Mouse (Mus musculus) forebrain, embryonic 16.5 days (tissue): Measurements from ENCODE around the gene Trmt2b. TPM values are rescaled to one million over a fixed set of nuclear protein-coding genes. Genes with fewer than 3 reads are reported as not detected.
"Not testable (repeated sequence)": the region's sequence is repeated elsewhere in the genome, so short reads cannot be mapped to it uniquely, and the experiment has no call there.

Experiments
- ATAC-seq: fragments of 200-750 bp; cut with Nextera tagmentation; 2 replicates; pipeline ENCODE4 v1.8.0; 2017; ENCODE audit warnings: mild to moderate bottlenecking, moderate library complexity
- H3K27ac ChIP-seq: fragments of 300-500 bp; sonication (generic); 2 replicates; pipeline ENCODE4 v1.5.1; 2014; ENCODE audit warnings: low read length, control low read depth
- H3K27me3 ChIP-seq: fragments of 300-500 bp; sonication (generic); replicated peaks from 2 replicates; pipeline ENCODE4 v1.6.1; 2014; ENCODE audit warnings: low read length; ENCODE audit not compliant: control insufficient read depth, insufficient read depth
- H3K36me3 ChIP-seq: fragments of 300-500 bp; sonication (generic); 2 replicates; pipeline ENCODE4 v1.6.1; 2014; ENCODE audit not compliant: control insufficient read depth, insufficient read depth
- H3K4me1 ChIP-seq: fragments of 300-500 bp; sonication (generic); replicated peaks from 2 replicates; pipeline ENCODE4 v1.6.1; 2014; ENCODE audit warnings: low read length; ENCODE audit not compliant: control insufficient read depth, insufficient read depth
- H3K4me2 ChIP-seq: fragments of 300-500 bp; sonication (generic); 2 replicates; pipeline ENCODE4 v1.6.1; 2014; ENCODE audit warnings: mild to moderate bottlenecking, low read length, control low read depth
- H3K4me3 ChIP-seq: fragments of 300-500 bp; sonication (generic); replicated peaks from 2 replicates; pipeline ENCODE4 v1.5.1; 2014; ENCODE audit warnings: mild to moderate bottlenecking, low read length, control low read depth
- H3K9ac ChIP-seq: fragments of 300-500 bp; sonication (generic); replicated peaks from 2 replicates; pipeline ENCODE4 v1.6.1; 2014; ENCODE audit warnings: low read depth, low read length, control low read depth
- H3K9me3 ChIP-seq: fragments of 300-500 bp; sonication (generic); 2 replicates; pipeline ENCODE4 v1.6.1; 2016; ENCODE audit warnings: low read length; ENCODE audit not compliant: control insufficient read depth
- WGBS: fragments of 180-500 bp; shearing (Covaris S2); extraction: QIAGEN DNeasy Blood & Tissue Kit; methylation state at CpG from one replicate; pipeline ENCODE4 v1.1.7; 2014; 5-methylcytosine and 5-hydroxymethylcytosine counted together
- polyA plus RNA-seq: library from polyadenylated mRNA; unstranded; fragments of >200 nt; fragmentation: Nextera tagmentation; extraction: Ambion mirVana; gene quantifications from 2 replicates; pipeline ENCODE4 v1.2.1, GENCODE M21; 2015

Trmt2b gene
- polyA plus RNA-seq, 1 experiment from 2014 or later, result 5.2 TPM

DNA sequence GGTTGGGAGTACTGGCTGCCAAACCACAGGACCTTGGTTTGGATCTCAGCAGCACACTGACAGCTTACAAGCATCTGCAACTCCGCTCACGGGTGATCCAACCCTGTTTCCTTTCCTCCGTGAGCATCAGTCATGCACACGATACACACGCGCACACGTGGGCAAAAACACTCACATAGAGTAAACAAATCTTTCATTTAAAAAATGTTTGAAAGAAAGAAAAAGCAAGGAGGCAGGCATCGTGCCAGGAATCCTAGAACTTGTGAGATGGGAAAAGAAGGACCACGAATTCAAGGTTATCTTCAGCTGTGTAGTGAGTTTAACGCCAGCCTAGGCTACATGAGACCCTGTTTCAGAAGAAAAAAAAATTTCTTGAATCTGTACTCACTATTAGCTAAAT is 30.8 kb downstream of the Trmt2b start:
- H3K27me3 ChIP-seq, result no peaks in the 10 kb centered on the region

GRCm38 (mm10) chrX:134238266-134238665 is 38.5 kb downstream of the Trmt2b start:
- WGBS, result 95% methylated on average over 10 of the region's 10 CpGs
- no peak overlapping the region for H3K9ac ChIP-seq
- H3K4me1 ChIP-seq, result no peaks in the 10 kb centered on the region
- no peaks in the 10 kb centered on the region for H3K9me3 ChIP-seq
- no peak for ATAC-seq
- no peaks in the 10 kb centered on the region for H3K36me3 ChIP-seq
- no peak overlapping the region for H3K27ac ChIP-seq
- no peak overlapping the region for H3K4me2 ChIP-seq
- H3K27me3 ChIP-seq, result no peaks in the 10 kb centered on the region
- no peak overlapping the region for H3K4me3 ChIP-seq

More for the DNA sequence above, 30.8 kb downstream of the Trmt2b start:
- Histone ChIP-seq H3K36me3 (no peaks in the 10 kb centered on the region), H3K4me2 (no peak overlapping the region), H3K4me3 (no peak overlapping the region), H3K9ac (no peak overlapping the region), H3K4me1 (no peaks in the 10 kb centered on the region), H3K27ac (no peak overlapping the region), H3K9me3 (no peaks in the 10 kb centered on the region)
- no peak for ATAC-seq
- WGBS, result 89% methylated on average over 10 of the region's 10 CpGs

GRCm38 (mm10) chrX:134233048-134233447 is 43.7 kb downstream of the Trmt2b start:
- ATAC-seq, result no peak
- 100% methylated on average over 1 of the region's 1 CpGs for WGBS
- no peak overlapping the region for H3K27ac ChIP-seq
- H3K36me3 ChIP-seq, result no peaks in the 10 kb centered on the region
- no peaks in the 10 kb centered on the region for H3K4me1 ChIP-seq
- H3K9me3 ChIP-seq, result no peaks in the 10 kb centered on the region
- H3K4me2 ChIP-seq, result no peak overlapping the region
- no peak overlapping the region for H3K4me3 ChIP-seq
- H3K27me3 ChIP-seq, result no peaks in the 10 kb centered on the region
- H3K9ac ChIP-seq, result no peak overlapping the region

DNA sequence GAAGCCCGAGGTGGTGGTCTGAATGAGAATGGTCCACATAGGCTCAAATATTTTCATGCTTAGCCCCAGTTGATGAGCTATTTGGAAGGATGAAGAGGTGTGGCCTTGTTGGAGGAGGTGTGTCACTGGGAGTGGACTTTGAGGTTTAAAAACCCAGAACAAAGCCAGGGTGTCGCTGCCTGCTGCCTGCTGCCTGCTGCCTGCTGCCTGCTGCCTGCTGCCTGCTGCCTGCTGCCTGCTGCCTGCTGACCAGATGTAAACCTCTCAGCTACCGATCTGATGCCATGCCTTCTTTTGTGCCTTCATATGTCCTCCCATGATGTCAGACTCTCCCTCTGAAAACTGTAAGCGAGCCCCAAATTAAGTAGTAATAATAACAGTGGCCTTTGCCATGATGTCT is 54.9 kb downstream of the Trmt2b start, which contains the start of gene Nox1:
Gene Nox1, minus strand, starts transcription at position 101 of the 400 bp plus-strand sequence.
- no peak within 1 kb of the TSS for H3K4me2 ChIP-seq
- WGBS, result 61% methylated on average over 4 of the region's 4 CpGs
- H3K4me3 ChIP-seq, result no peak within 1 kb of the TSS
- H3K36me3 ChIP-seq, result no peaks in the 10 kb centered on the region
- H3K27me3 ChIP-seq, result no peaks in the 10 kb centered on the region
- H3K9me3 ChIP-seq, result no peaks in the 10 kb centered on the region
- no peak within 1 kb of the TSS for H3K9ac ChIP-seq
- ATAC-seq, result no peak
- no peaks in the 10 kb centered on the region for H3K4me1 ChIP-seq
- H3K27ac ChIP-seq, result no peak within 1 kb of the TSS

DNA sequence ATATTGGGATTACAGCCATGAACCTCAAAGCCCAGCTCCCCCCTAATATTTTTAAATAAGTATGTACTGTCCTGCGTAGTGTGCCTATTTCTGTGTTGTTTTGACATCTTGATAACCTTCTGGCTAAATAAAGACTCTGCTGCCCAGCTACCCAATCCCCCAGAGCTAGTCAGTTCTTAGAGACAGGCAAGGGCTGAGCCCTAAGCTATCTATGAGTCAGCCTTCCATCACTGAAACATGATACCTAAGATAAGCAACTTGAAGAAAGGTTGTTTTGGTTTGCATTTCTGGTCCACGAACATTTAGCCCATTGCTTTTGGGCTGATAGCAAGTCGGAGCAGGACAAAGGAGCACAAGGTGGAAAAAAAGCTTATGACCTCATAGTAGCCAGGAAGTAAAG is 56.2 kb downstream of the Trmt2b start:
- Histone ChIP-seq H3K27me3 (no peaks in the 10 kb centered on the region), H3K4me3 (no peak overlapping the region), H3K4me2 (no peak overlapping the region), H3K36me3 (no peaks in the 10 kb centered on the region), H3K9ac (no peak overlapping the region), H3K4me1 (no peaks in the 10 kb centered on the region), H3K27ac (no peak overlapping the region), H3K9me3 (no peaks in the 10 kb centered on the region)
- WGBS, result 82% methylated on average over 3 of the region's 3 CpGs
- no peak for ATAC-seq

GRCm38 (mm10) chrX:134218161-134218560 is 58.6 kb downstream of the Trmt2b start:
- no peak overlapping the region for H3K4me2 ChIP-seq
- no peaks in the 10 kb centered on the region for H3K36me3 ChIP-seq
- no peak overlapping the region for H3K9ac ChIP-seq
- 52% methylated on average over 4 of the region's 4 CpGs for WGBS
- ATAC-seq, result no peak
- no peak overlapping the region for H3K4me3 ChIP-seq
- no peaks in the 10 kb centered on the region for H3K9me3 ChIP-seq
- no peak overlapping the region for H3K27ac ChIP-seq
- no peaks in the 10 kb centered on the region for H3K4me1 ChIP-seq
- no peaks in the 10 kb centered on the region for H3K27me3 ChIP-seq

- ATAC-seq, result peak; percentile 54; the same call in 1 of the 2 replicates
- H3K9me3 ChIP-seq, result no peaks in the 10 kb centered on the region
- H3K36me3 ChIP-seq, result no peaks in the 10 kb centered on the region
- H3K4me3 ChIP-seq, result no peak overlapping the region
- H3K4me1 ChIP-seq, result no peaks in the 10 kb centered on the region
- WGBS, result 59% methylated on average over 7 of the region's 7 CpGs
- no peak overlapping the region for H3K4me2 ChIP-seq
- no peaks in the 10 kb centered on the region for H3K27me3 ChIP-seq
- no peak overlapping the region for H3K9ac ChIP-seq
- H3K27ac ChIP-seq, result no peak overlapping the region
Observed at GRCm38 (mm10) chrX:134211151-134211642, 65.6 kb downstream of the Trmt2b start.

DNA sequence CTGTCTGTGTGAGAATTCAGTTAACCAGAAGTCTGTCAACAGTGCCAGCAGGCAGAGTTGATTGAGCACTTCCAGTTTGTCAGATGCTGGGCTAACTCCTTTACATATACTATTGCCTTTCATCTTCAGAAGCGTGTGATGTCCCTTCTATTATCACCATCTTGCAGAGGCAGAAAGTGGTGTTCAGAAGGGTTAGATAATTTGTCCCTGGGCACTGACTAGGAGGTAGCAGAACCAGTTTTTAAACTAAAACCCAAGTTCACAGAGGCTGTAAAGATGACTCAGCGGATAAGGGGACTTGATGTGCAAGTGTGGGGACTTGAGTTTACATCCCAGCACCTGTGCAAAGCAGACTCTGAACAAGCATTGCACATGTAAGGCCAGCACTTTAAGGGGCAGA is 68.3 kb downstream of the Trmt2b start:
- 87% methylated on average over 2 of the region's 2 CpGs for WGBS
- Histone ChIP-seq H3K4me3 (no peak overlapping the region), H3K4me1 (no peaks in the 10 kb centered on the region), H3K4me2 (no peak overlapping the region), H3K9ac (no peak overlapping the region), H3K36me3 (no peaks in the 10 kb centered on the region), H3K27me3 (no peaks in the 10 kb centered on the region), H3K9me3 (no peaks in the 10 kb centered on the region), H3K27ac (no peak overlapping the region)
- ATAC-seq, result no peak

GRCm38 (mm10) chrX:134187201-134187600 is 89.6 kb downstream of the Trmt2b start, which contains the start of gene Arl13a:
Arl13a (plus strand) TSS chrX:134187501.
- ATAC-seq, result not testable (repeated sequence)
- 96% methylated on average over 8 of the region's 9 CpGs for WGBS

GRCm38 (mm10) chrX:134174699-134175098 is 102.1 kb downstream of the Trmt2b start:
- Histone ChIP-seq H3K36me3 (no peaks in the 10 kb centered on the region), H3K4me2 (no peak overlapping the region), H3K27ac (no peak overlapping the region), H3K4me1 (0 out of 2 replicates have a peak, but pooled peaks cover 2% of the 10 kb centered on the region), H3K4me3 (no peak overlapping the region), H3K9ac (no peak overlapping the region), H3K27me3 (no peaks in the 10 kb centered on the region), H3K9me3 (no peaks in the 10 kb centered on the region)
- WGBS, result 97% methylated on average over 1 of the region's 1 CpGs
- no peak for ATAC-seq

More at GRCm38 (mm10) chrX:134187201-134187600, 89.6 kb downstream of the Trmt2b start, which contains the start of gene Arl13a:
- H3K27me3 ChIP-seq, H3K9me3 ChIP-seq, H3K4me3 ChIP-seq, H3K27ac ChIP-seq, H3K9ac ChIP-seq, H3K4me1 ChIP-seq, H3K36me3 ChIP-seq, H3K4me2 ChIP-seq: not testable (repeated sequence)
